Mouse (Mus musculus) hindbrain, embryonic 11.5 days (tissue): ENCODE results near the gene Gm10696. TPM values are rescaled to one million over a fixed set of nuclear protein-coding genes. Genes with fewer than 3 reads are reported as not detected.
"Not testable (repeated sequence)": the region's sequence is repeated elsewhere in the genome, so short reads cannot be mapped to it uniquely, and the experiment has no call there.

Source experiments
- ATAC-seq: fragments of 200-750 bp; cut with Nextera tagmentation; 2 replicates; pipeline ENCODE4 v1.8.0; 2017; ENCODE audit warnings: mild to moderate bottlenecking, moderate TSS enrichment, moderate library complexity; ENCODE audit not compliant: low FRiP score
- DNase-seq: peaks from one replicate; pipeline ENCODE4 v3.0.0-alpha.2; 2015; ENCODE audit warnings: low spot score
- H3K27ac ChIP-seq: fragments of 300-500 bp; sonication (generic); 2 replicates; pipeline ENCODE4 v1.5.1; 2014; ENCODE audit warnings: mild to moderate bottlenecking, low read depth, low read length
- H3K27me3 ChIP-seq: fragments of 300-500 bp; sonication (generic); 2 replicates; pipeline ENCODE4 v1.6.1; 2014; ENCODE audit warnings: mild to moderate bottlenecking, low read length, moderate library complexity, mixed read lengths; ENCODE audit not compliant: control insufficient read depth, insufficient read depth
- H3K36me3 ChIP-seq: fragments of 300-500 bp; sonication (generic); 2 replicates; pipeline ENCODE4 v1.6.1; 2014; ENCODE audit warnings: mild to moderate bottlenecking, low read length, moderate library complexity, mixed read lengths; ENCODE audit not compliant: control insufficient read depth, insufficient read depth
- H3K4me1 ChIP-seq: fragments of 300-500 bp; sonication (generic); replicated peaks from 2 replicates; pipeline ENCODE4 v1.6.1; 2014; ENCODE audit warnings: low read length, mixed read lengths; ENCODE audit not compliant: control insufficient read depth, insufficient read depth
- H3K4me2 ChIP-seq: fragments of 300-500 bp; sonication (generic); replicated peaks from 2 replicates; pipeline ENCODE4 v1.6.1; 2014; ENCODE audit warnings: mild to moderate bottlenecking, low read depth, low read length
- H3K4me3 ChIP-seq: fragments of 300-500 bp; sonication (generic); 2 replicates; pipeline ENCODE4 v1.5.1; 2014; ENCODE audit warnings: low read depth, low read length
- H3K9ac ChIP-seq: fragments of 300-500 bp; sonication (generic); 2 replicates; pipeline ENCODE4 v1.6.1; 2014; ENCODE audit warnings: low read depth, low read length
- H3K9me3 ChIP-seq: fragments of 300-500 bp; sonication (generic); 2 replicates; pipeline ENCODE4 v1.6.1; 2016; ENCODE audit warnings: low read length; ENCODE audit not compliant: control insufficient read depth
- WGBS: fragments of 180-500 bp; shearing (Covaris S2); extraction: QIAGEN DNeasy Blood & Tissue Kit; methylation state at CpG from one replicate; pipeline ENCODE4 v1.1.7; 2014; 5-methylcytosine and 5-hydroxymethylcytosine counted together
- polyA plus RNA-seq: library from polyadenylated mRNA; unstranded; fragments of >200 nt; fragmentation: Nextera tagmentation; extraction: Ambion mirVana; gene quantifications from 2 replicates; pipeline ENCODE4 v1.2.1, GENCODE M21; 2014

Gm10696 gene
- polyA plus RNA-seq, result not detected in 2 replicates

- not testable (repeated sequence) for H3K4me2 ChIP-seq, H3K4me1 ChIP-seq, H3K9me3 ChIP-seq, H3K4me3 ChIP-seq, ATAC-seq, H3K9ac ChIP-seq, H3K27ac ChIP-seq, H3K27me3 ChIP-seq, DNase-seq, H3K36me3 ChIP-seq
- WGBS, result 89% methylated on average over 1 of the region's 1 CpGs
These were observed at the start of gene Gm10696 for GRCm38 (mm10) chr3:94178093-94178492. Gm10696 (minus strand) TSS chr3:94178193.

GRCm38 (mm10) chr3:94196414-94196813 lies 18.4 kb upstream of the Gm10696 start, which contains the start of gene Gm5286:
Gm5286 (plus strand) TSS chr3:94196714.
- not testable (repeated sequence) for ATAC-seq, H3K9me3 ChIP-seq, H3K4me3 ChIP-seq, H3K27ac ChIP-seq, H3K9ac ChIP-seq, DNase-seq, H3K27me3 ChIP-seq, H3K36me3 ChIP-seq, H3K4me1 ChIP-seq, H3K4me2 ChIP-seq
- 93% methylated on average over 2 of the region's 4 CpGs for WGBS

GRCm38 (mm10) chr3:94167351-94167750 lies 10.6 kb downstream of the Gm10696 start:
- not testable (repeated sequence) for H3K4me3 ChIP-seq, H3K27ac ChIP-seq, H3K36me3 ChIP-seq, H3K4me1 ChIP-seq, DNase-seq, ATAC-seq, H3K9me3 ChIP-seq, H3K4me2 ChIP-seq, H3K9ac ChIP-seq, H3K27me3 ChIP-seq

Other genes starting within 250 kb of the Gm10696 start
- not detected in 2 replicates for gene Gm9117, start 234.7 kb downstream of the Gm10696 start, polyA plus RNA-seq
- gene Tdpoz5, start 216.9 kb downstream of the Gm10696 start, polyA plus RNA-seq, result not detected in 2 replicates
- not detected in 2 replicates for gene Gm9125, start 123.3 kb downstream of the Gm10696 start, polyA plus RNA-seq
- gene Gm10697, start 105.5 kb downstream of the Gm10696 start, polyA plus RNA-seq, result not detected in 2 replicates
- not detected in 2 replicates for gene Gm5286, start 18.5 kb upstream of the Gm10696 start, polyA plus RNA-seq
- gene Gm4778, start 85.8 kb upstream of the Gm10696 start, polyA plus RNA-seq, result not detected in 2 replicates
- gene Them4, start 131.9 kb upstream of the Gm10696 start, polyA plus RNA-seq, result 13.4 and 14.0 TPM in 2 replicates
- gene Them5, start 163.9 kb upstream of the Gm10696 start, polyA plus RNA-seq, result 0.11 TPM in 1 of 2 replicates, not detected in the other
- gene C2cd4d, start 184.2 kb upstream of the Gm10696 start, polyA plus RNA-seq, result 1.4 and 2.1 TPM in 2 replicates
- 0.08 and 0.21 TPM in 2 replicates for gene Rorc, start 194.6 kb upstream of the Gm10696 start, polyA plus RNA-seq
- gene Lingo4, start 220.3 kb upstream of the Gm10696 start, polyA plus RNA-seq, result 0.22 and 0.32 TPM in 2 replicates
- gene Tdrkh, start 235.1 kb upstream of the Gm10696 start, polyA plus RNA-seq, result 51.5 and 58.7 TPM in 2 replicates